Mouse (Mus musculus): ENCODE measurements around the gene Rpl29. TPM values are rescaled to one million over a fixed set of nuclear protein-coding genes. Genes with fewer than 3 reads are reported as not detected.

The Rpl29 gene
- polyA plus RNA-seq, 1 experiment: 41.5 TPM

GRCm38 (mm10) chr9:106444836-106445235 is 15.6 kb downstream of the Rpl29 start:
- peaks cover 31% of the 10 kb centered on the region for H3K4me1 ChIP-seq
- TF ChIP-seq FLI1 (IDR thresholded peaks at IDR 0.05; ENCODE audit: low read length) (no peak), GATA1 (IDR thresholded peaks at IDR 0.05; ENCODE audit: borderline replicate concordance, low read length) (no peak)
- H3K36me3 ChIP-seq (replicated peaks; ENCODE audit: low read length): no peaks in the 10 kb centered on the region
- H3K27me3 ChIP-seq (replicated peaks): peaks cover 7% of the 10 kb centered on the region
- H3K9me3 ChIP-seq: no peaks in the 10 kb centered on the region
- no peak overlapping the region for H3K4me3 ChIP-seq (replicated peaks)

DNA sequence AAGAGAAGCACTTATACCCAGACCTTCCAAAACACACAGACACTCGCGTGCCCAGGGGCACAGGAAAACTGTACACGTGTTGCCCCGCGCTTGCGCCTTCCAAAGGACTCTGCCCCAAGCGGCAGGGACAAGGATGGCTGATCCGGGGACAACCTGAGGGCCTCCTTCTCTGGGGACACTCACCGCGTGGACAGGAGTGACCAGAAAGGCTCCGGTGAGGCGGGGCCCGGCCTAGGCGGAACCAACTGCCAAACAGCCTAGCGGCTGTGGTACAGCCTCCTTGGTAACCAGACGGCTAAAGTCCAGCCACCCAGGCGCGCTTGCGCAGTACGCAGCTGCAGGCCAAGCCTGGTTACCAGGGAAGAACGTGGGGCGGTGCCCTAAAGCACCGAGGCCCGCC is 18.1 kb downstream of the Rpl29 start, which contains the start of the genes Abhd14b and Abhd14a:
Abhd14b (plus strand) TSS at position 112 of the 400 bp plus-strand sequence.
Abhd14a (minus strand) TSS at position 331 of the 400 bp plus-strand sequence.
- peak within 1 kb of the TSS; percentile 92 for H3K4me3 ChIP-seq (replicated peaks)
- no peak for TF ChIP-seq FLI1 (IDR thresholded peaks at IDR 0.05; ENCODE audit: low read length)
- no peak for TF ChIP-seq GATA1 (IDR thresholded peaks at IDR 0.05; ENCODE audit: borderline replicate concordance, low read length)
- H3K9me3 ChIP-seq: no peaks in the 10 kb centered on the region
- H3K36me3 ChIP-seq (replicated peaks; ENCODE audit: low read length): no peaks in the 10 kb centered on the region
- H3K4me1 ChIP-seq: peaks cover 34% of the 10 kb centered on the region
- peaks cover 21% of the 10 kb centered on the region for H3K27me3 ChIP-seq (replicated peaks)

DNA sequence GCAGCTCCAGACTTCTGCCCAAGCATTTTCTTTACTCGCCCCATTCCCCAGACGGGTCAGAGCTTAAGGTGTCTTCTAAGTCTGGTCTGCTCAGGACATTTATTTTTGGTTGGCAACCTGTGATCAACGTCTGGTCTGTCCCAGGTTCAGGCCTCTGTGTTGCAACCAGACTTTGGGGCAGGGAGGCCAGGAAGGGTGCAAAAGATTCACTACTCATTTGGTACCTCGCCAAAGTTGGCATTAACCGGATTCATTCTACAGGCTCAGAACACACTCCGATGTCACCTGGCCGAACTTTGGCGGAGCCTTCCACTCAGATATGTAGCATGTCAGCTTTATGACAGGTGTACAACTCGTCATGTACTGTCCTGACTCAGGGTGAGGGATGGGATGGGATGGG is 18.7 kb downstream of the Rpl29 start:
- H3K4me1 ChIP-seq: peaks cover 37% of the 10 kb centered on the region

DNA sequence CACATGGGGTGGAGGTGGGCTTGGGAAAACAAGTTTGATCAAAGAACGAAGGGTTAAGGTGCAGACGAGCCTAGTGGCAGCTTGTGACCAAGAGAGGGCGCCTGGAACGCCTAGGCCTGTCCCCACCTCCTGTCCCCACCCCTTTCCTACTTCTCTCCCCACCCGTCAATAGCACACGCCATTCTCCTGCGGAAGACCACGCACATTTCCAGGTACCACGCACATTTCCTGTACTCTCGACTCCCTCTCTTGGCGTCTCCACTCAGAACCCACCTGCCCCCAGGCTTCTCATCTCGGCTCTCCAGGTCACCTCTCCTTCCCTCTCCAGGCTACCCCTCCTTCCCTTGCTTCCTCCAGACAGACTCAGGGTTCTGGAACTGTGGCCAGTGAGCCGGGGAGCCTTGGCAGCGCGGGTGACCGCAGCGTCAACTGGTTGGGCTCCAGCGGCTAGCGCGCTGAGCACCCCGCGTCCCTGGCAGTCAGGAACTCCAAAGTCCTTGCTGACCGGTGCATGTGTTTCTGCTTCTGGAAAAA is 19.3 kb downstream of the Rpl29 start:
- TF ChIP-seq GATA1 (IDR thresholded peaks at IDR 0.05; ENCODE audit: borderline replicate concordance, low read length): no peak

More for the DNA sequence above, 18.7 kb downstream of the Rpl29 start:
- no peak for TF ChIP-seq FLI1 (IDR thresholded peaks at IDR 0.05; ENCODE audit: low read length)
- TF ChIP-seq GATA1 (IDR thresholded peaks at IDR 0.05; ENCODE audit: borderline replicate concordance, low read length): no peak
- Histone ChIP-seq H3K27me3 (replicated peaks) (peaks cover 26% of the 10 kb centered on the region), H3K9me3 (no peaks in the 10 kb centered on the region), H3K36me3 (replicated peaks; ENCODE audit: low read length) (no peaks in the 10 kb centered on the region), H3K4me3 (replicated peaks) (peak overlapping the region; percentile 92)

DNA sequence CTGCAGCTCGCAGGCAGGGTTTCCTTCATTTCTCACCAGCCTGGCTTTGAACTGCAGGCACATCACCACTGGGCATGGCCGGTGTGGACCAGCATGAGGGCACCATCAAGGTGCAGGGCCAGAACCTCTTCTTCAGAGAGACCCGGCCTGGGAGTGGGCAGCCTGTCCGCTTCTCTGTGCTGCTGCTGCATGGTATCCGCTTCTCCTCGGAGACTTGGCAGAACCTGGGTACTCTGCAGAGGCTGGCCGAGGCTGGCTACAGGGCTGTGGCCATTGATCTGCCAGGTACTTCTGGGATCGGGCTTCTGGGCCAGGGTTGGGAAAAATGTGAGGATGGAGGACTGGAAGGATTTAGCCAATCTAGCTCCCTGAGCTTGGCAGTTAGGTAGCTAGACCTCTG is 20.7 kb downstream of the Rpl29 start:
- no peaks in the 10 kb centered on the region for H3K9me3 ChIP-seq
- no peaks in the 10 kb centered on the region for H3K36me3 ChIP-seq (replicated peaks; ENCODE audit: low read length)
- TF ChIP-seq FLI1 (IDR thresholded peaks at IDR 0.05; ENCODE audit: low read length) (no peak), GATA1 (IDR thresholded peaks at IDR 0.05; ENCODE audit: borderline replicate concordance, low read length) (no peak)
- no peak overlapping the region for H3K4me3 ChIP-seq (replicated peaks)
- H3K4me1 ChIP-seq: peaks cover 52% of the 10 kb centered on the region
- H3K27me3 ChIP-seq (replicated peaks): peaks cover 41% of the 10 kb centered on the region

More for the DNA sequence above, 19.3 kb downstream of the Rpl29 start:
- no peaks in the 10 kb centered on the region for H3K36me3 ChIP-seq (replicated peaks; ENCODE audit: low read length)
- H3K9me3 ChIP-seq: no peaks in the 10 kb centered on the region
- H3K27me3 ChIP-seq (replicated peaks): peaks cover 31% of the 10 kb centered on the region
- peak overlapping the region; percentile 92 for H3K4me3 ChIP-seq (replicated peaks)
- peaks cover 42% of the 10 kb centered on the region for H3K4me1 ChIP-seq

- no peaks in the 10 kb centered on the region for H3K9me3 ChIP-seq
- H3K4me1 ChIP-seq: peaks cover 57% of the 10 kb centered on the region
- no peaks in the 10 kb centered on the region for H3K36me3 ChIP-seq (replicated peaks; ENCODE audit: low read length)
- peaks cover 47% of the 10 kb centered on the region for H3K27me3 ChIP-seq (replicated peaks)
- TF ChIP-seq GATA1 (IDR thresholded peaks at IDR 0.05; ENCODE audit: borderline replicate concordance, low read length) (no peak), FLI1 (IDR thresholded peaks at IDR 0.05; ENCODE audit: low read length) (no peak)
- H3K4me3 ChIP-seq (replicated peaks): no peak overlapping the region
Observed at GRCm38 (mm10) chr9:106450661-106451060, 21.4 kb downstream of the Rpl29 start.

GRCm38 (mm10) chr9:106451298-106451697 is 22.0 kb downstream of the Rpl29 start:
- TF ChIP-seq GATA1 (IDR thresholded peaks at IDR 0.05; ENCODE audit: borderline replicate concordance, low read length): no peak
- no peak for TF ChIP-seq FLI1 (IDR thresholded peaks at IDR 0.05; ENCODE audit: low read length)
- H3K36me3 ChIP-seq (replicated peaks; ENCODE audit: low read length): no peaks in the 10 kb centered on the region
- no peaks in the 10 kb centered on the region for H3K9me3 ChIP-seq
- peaks cover 54% of the 10 kb centered on the region for H3K27me3 ChIP-seq (replicated peaks)
- peaks cover 60% of the 10 kb centered on the region for H3K4me1 ChIP-seq
- H3K4me3 ChIP-seq (replicated peaks): no peak overlapping the region

DNA sequence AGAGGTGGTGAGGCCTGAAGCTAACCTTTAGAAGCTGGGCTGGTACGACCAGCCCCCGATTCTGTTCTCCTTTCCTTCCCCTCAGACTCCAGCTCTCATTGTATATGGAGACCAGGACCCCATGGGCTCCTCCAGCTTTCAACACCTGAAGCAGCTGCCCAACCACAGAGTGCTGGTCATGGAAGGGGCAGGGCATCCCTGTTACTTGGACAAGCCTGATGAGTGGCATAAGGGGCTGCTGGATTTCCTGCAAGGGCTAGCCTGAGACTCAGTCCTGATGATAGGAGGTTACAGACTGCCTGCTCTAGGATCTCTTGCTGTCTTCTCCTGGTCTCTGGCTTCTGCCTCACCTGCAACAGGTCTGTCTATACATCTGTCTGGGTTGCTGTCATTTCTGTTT is 22.6 kb downstream of the Rpl29 start:
- H3K4me1 ChIP-seq: peaks cover 55% of the 10 kb centered on the region
- H3K4me3 ChIP-seq (replicated peaks): no peak overlapping the region
- H3K9me3 ChIP-seq: no peaks in the 10 kb centered on the region
- no peaks in the 10 kb centered on the region for H3K36me3 ChIP-seq (replicated peaks; ENCODE audit: low read length)
- no peak for TF ChIP-seq FLI1 (IDR thresholded peaks at IDR 0.05; ENCODE audit: low read length)
- no peak for TF ChIP-seq GATA1 (IDR thresholded peaks at IDR 0.05; ENCODE audit: borderline replicate concordance, low read length)
- H3K27me3 ChIP-seq (replicated peaks): peaks cover 60% of the 10 kb centered on the region

DNA sequence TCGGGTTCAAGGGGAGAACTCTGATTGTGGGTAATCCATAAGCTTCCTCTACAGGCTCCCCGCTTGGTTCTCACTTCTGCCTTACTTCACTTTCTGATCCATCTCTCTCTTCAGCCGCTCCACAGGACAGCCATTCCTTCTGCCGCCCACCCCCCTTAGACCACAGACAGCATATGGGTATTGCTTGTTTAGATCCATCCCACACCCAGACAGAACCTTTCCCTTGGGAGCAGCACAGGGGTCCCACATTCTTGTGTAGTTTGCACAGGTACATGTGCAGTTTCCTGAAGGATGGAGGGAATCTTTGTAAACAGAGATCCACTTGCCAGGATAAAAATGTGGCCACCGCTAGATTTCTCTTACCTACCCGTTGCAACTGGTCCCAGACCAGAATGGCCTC is 23.1 kb downstream of the Rpl29 start:
- Histone ChIP-seq H3K9me3 (no peaks in the 10 kb centered on the region), H3K4me3 (replicated peaks) (no peak overlapping the region), H3K36me3 (replicated peaks; ENCODE audit: low read length) (no peaks in the 10 kb centered on the region), H3K4me1 (peaks cover 51% of the 10 kb centered on the region), H3K27me3 (replicated peaks) (peaks cover 64% of the 10 kb centered on the region)
- no peak for TF ChIP-seq FLI1 (IDR thresholded peaks at IDR 0.05; ENCODE audit: low read length)
- no peak for TF ChIP-seq GATA1 (IDR thresholded peaks at IDR 0.05; ENCODE audit: borderline replicate concordance, low read length)

DNA sequence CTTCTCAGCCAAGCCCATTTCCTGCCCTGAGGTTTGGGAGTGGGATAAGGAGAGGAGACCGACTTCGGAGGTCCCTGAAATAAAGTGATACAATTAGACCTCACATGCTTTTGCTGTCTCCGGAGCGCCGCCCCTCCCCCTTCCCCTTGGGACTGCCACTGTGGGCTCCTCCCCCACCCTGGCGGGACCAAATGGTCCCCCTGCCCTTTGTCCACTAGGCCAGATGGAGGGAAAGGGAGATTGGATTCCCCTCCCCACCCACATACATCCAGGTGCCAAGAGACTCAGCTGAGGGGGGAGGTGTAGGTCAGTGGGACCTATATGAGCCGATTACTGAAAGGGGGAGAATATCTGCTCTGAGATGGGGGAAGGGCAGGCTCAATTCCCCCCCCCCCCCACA is 23.6 kb downstream of the Rpl29 start:
- no peak overlapping the region for H3K4me3 ChIP-seq (replicated peaks)
- H3K36me3 ChIP-seq (replicated peaks; ENCODE audit: low read length): no peaks in the 10 kb centered on the region
- H3K4me1 ChIP-seq: peaks cover 47% of the 10 kb centered on the region
- H3K27me3 ChIP-seq (replicated peaks): peaks cover 69% of the 10 kb centered on the region
- H3K9me3 ChIP-seq: no peaks in the 10 kb centered on the region
- no peak for TF ChIP-seq FLI1 (IDR thresholded peaks at IDR 0.05; ENCODE audit: low read length)
- no peak for TF ChIP-seq GATA1 (IDR thresholded peaks at IDR 0.05; ENCODE audit: borderline replicate concordance, low read length)

All from megakaryocyte, embryonic 14.5 days (primary cell).